Mouse (Mus musculus): ENCODE measurements around the gene Zfand2a.

The Zfand2a gene

DNA sequence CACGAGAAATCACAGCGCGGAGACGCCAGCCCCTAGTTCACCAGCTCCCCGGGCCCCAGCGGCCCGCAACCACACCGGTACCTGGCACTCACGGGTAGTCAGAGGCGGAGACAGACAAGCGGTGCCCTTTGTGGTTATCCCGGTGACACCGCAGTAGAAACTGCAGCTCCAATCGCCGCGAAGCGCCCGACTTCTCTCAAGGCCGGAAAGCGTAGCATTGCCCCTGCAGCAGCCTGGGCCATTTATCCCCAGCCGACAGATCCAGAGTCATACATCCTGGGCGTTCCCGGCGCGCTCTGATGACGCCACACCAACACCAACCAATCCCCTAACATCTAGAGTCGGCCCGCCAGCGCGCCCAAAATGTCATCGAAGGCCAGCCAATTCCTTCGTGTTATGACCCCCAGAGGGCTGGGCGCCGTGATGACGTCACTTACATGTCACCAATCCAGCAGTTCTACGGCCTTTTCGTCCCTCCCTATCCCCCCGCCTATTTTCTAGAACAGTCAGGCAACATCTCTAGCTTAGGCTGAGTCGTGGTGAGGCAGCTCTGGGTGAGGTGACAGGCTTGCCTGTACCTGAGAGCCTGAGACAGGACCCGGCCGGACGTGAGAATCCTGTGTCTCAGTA lies at the start of gene Zfand2a:
Gene Zfand2a (minus strand): TSS at position 365 of the 630 bp plus-strand sequence.
- peak; percentile 99 for DNase-seq (ENCODE audit: low read depth, low spot score)

- no peak for DNase-seq (ENCODE audit: low read depth, low spot score)
These were observed 44.5 kb upstream of the Zfand2a start for GRCm38 (mm10) chr5:139528851-139529250.

DNA sequence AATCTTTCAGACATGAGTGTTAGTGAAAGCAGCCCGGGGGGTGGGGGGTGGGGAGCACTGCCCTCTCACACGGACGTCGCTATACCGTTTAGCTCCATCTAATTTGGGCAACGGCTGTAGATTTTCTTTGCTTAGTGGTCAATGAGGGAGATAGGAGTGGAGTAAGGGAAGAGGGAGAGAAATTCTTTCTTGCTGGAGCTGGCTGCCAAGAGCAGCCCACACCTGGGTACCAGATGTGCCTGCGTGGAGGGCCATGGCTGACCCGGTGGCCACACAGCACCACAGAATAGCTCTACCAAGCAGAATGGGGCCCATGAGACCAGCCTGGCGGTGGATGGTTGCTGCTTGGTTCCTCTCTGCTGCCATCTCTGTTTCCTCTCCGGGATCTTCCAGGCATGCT lies 37.6 kb upstream of the Zfand2a start:
- DNase-seq (ENCODE audit: low read depth, low spot score) = peak; percentile 70

DNA sequence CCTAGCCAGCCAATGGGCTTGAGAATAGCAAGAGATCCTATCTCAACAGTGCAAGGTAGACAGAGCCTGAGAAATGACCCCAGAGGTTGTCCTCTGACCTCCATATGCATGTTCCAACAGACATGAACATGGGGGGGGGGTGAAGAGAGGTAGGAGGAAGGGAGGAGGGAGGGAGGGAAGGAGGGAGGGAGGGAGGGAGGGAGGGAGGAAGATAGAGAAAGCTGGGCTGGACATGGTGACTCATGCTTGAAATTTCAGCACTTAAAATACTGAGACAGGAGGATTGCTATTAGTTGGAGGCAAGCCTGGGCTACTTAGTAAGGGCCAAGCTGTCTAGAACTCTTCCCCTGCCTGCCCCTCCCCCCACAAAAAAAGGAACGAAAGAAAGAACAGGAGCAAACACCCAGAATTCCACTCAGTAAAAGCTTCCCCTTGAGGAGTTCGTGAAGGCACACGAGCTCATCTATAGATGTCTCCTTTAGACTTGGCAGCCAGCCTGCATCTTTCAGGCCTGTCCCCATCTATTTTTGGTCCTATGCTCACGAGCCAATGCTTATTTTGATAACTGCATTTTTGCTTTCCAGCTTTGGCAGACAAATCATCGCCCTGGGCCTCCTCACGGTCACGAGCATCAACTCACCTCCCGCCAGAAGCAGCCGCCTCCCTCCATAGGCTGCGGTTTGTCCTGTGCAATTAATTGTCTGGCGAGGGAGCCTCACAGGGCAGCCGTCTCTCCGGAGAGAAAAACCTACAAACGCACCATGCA lies 35.9 kb upstream of the Zfand2a start:
- no peak for DNase-seq (ENCODE audit: low read depth, low spot score)

GRCm38 (mm10) chr5:139516281-139516680 lies 31.9 kb upstream of the Zfand2a start:
- DNase-seq (ENCODE audit: low read depth, low spot score) = no peak

DNA sequence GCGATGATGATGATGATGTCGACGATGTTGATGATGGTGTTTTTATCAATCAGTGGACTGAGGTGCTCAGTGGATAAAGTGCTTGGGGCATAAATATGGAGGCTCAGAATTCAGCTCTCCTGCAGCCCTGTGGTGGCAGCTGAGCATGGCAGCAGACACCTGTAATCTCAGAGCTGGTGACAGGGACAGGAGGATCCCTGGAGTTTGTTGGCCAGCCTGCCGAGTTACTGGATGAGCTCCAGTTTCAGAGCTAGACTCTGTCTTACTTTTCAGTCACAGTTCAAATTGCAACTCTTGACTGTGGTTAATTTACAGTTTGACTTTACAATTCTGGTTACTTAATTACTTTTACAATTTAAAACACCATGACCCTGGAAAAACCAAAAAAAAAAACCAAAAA lies 27.9 kb upstream of the Zfand2a start:
- DNase-seq (ENCODE audit: low read depth, low spot score) = no peak

- no peak for DNase-seq (ENCODE audit: low read depth, low spot score)
These were observed 26.5 kb upstream of the Zfand2a start for GRCm38 (mm10) chr5:139510682-139511366.

DNA sequence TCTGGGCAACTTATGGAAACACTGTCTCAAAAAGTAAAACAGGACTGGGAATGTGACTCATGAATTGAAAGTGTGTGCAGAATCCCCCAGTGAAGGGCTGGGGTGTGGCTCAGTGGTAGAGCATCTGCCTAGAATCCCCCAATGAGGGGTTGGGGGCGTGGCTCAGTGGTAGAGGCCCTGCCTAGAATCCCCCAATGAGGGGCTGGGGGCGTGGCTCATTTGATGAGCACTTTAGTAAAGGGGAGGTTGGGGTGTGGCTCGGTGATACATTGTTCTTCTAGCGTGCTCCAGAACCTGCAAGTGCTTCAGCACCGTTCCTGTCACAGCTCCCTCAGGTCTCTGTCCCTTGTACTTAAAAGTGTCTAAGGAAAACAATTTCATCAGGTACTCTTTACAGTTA lies 21.9 kb upstream of the Zfand2a start:
- no peak for DNase-seq (ENCODE audit: low read depth, low spot score)

DNA sequence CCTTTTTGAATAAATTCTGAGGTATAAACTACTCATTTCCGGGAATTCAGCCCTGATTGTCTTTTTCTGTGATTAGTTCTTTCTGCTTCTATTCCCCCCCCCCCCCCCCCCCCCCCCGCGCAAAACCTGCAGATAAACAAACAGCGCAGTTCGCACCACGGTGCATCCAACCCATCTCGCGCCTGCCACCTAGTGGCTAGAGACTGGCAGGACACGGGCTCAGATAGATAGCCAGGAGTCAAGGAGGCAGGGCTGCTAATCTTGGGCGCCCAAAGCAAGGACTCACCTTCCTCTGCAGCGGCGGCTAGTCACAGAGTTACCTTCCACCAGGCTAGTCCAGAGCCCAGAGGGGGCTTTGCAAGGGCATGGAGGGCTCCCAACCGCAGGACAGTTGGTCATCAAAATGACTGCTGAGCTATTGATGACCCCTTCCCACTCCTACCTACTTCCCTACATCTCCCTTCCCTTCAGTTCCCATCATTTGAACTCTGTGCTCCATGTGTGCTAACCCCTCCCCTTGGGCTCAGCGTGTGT lies 20.8 kb upstream of the Zfand2a start:
- peak; percentile 68 for DNase-seq (ENCODE audit: low read depth, low spot score)

DNA sequence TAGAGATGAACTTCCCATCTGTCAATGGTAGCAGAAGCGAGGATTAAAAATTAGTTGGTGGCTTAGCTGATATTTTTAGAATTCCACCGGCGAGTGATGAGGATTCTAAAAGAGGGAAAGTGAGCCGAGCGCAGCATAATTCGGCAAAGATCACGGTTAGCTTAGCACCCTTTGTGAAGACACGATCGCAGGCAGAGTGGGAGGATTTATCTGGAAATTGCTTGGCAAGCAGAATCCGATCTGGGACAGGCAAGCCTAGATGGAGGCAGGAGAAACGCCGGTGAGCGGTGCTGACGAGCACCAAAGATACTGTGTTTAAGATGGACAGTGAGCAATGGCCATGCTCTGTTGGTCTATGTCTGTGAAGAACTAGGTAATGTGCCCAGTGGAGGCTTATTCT lies 17.9 kb upstream of the Zfand2a start:
- no peak for DNase-seq (ENCODE audit: low read depth, low spot score)

GRCm38 (mm10) chr5:139498791-139499190 lies 14.4 kb upstream of the Zfand2a start:
- DNase-seq (ENCODE audit: low read depth, low spot score) = no peak

DNA sequence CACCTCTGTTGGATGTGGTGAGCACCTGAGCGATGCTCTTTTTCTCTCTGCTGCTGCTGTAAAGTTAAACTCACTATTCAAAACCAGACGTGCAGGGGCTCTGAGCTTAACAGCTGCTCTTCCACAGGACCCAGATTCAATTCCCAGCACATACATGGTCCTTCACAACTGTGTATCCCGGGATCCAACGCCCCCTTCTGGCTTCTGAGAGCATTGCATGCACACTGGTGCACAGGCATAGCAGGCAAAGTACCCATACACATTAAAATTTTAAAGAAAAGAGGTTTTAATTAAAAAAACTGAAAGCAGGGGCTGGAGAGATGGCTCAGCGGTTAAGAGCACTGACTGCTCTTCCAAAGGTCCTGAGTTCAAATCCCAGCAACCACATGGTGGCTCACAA lies 12.6 kb upstream of the Zfand2a start:
- no peak for DNase-seq (ENCODE audit: low read depth, low spot score)

- peak; percentile 67 for DNase-seq (ENCODE audit: low read depth, low spot score)
These were observed 10.8 kb upstream of the Zfand2a start for GRCm38 (mm10) chr5:139495019-139495669.

DNA sequence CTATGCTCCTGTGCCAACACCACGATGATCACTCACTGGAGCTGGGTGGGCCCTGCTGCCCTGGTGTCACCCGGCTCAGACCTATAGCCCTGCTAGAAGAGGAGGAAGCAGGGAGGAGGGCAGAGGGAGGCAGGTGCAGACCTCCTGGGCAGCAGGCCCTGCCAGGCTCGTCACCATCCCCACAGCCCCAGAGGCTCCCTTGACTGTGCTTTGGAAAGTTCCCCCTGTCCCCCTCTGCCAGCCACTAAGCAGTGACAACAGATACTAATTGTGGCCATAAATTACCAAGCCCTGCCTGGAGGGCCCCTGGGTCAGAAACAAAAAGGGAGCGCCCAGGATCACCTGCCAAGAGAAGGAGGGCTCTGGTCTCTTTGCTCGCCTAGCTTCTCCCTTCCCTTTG lies 9.3 kb upstream of the Zfand2a start:
- no peak for DNase-seq (ENCODE audit: low read depth, low spot score)

- DNase-seq (ENCODE audit: low read depth, low spot score) = no peak
These were observed 7.0 kb upstream of the Zfand2a start for GRCm38 (mm10) chr5:139491348-139491747.

DNA sequence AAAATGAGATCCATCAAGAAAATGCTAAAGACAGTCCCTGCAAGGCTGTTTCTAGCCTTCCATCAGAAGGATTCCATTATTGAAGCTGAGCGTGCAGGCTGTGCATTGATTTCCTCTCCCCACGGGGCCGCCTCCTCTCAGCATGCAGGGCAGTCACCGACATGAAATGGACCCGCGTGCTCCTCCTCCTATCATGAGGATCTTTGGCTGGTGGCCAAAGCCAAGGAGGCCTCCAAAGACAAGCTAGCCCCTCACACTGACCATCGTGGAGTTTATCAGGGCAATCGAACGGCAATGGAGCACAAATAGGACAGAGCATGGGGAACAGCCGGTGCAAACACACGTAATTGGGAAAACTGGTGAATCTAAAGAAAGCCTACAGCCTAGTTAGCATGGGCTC lies 5.8 kb upstream of the Zfand2a start:
- no peak for DNase-seq (ENCODE audit: low read depth, low spot score)

DNA sequence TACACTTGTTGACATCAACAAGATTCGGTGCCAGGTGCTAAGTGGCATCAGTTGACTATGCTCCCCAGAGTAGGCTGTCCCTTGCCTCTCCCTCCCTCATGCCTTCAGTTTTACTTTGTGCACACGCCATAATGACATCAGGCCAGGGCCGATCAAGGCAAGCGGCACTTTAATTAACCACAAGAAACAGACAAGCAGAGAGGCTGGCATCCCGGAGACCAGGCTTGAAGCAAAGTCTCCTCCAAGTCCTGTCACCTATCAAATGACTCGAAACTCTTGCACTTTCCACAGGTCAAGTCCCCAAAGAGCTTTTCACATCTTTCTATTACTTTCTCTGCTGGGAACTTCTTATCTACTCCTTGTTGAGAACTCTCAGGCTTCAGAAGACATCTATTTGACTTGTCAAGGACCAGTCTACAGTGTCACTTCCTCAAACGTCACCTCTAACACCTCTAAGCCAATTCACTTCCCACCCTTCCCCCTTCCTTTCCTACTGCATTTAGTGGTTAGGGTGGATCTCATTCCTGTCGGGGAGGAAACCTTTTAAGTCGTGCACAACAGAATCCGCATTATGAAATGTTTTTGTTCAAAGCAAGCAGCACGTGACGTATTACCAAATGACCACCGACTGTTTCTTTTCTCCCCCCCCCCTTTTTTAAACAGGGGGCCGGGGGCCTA lies 1.0 kb downstream of the Zfand2a start:
- DNase-seq (ENCODE audit: low read depth, low spot score) = no peak

GRCm38 (mm10) chr5:139480406-139480805 lies 3.9 kb downstream of the Zfand2a start:
- no peak for DNase-seq (ENCODE audit: low read depth, low spot score)

DNA sequence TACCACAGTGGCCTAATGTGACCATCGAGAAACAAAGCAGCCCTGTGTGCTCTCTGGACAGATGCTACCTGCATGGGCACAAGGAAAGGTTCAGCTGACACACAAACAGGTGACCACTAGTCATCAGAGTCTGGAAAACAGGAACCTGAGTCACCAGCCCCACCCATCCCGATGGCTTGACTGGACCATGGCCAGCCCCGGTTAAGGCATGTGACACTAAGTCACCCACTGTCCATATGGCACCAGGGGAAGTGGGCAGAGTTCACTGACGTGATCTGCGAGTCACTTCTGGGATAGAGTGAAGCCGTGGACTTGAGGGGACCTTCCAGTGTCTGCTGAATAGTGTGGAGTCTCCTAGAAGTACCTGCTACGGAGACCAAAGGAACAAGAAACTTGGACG lies 5.3 kb downstream of the Zfand2a start:
- DNase-seq (ENCODE audit: low read depth, low spot score) = no peak

DNA sequence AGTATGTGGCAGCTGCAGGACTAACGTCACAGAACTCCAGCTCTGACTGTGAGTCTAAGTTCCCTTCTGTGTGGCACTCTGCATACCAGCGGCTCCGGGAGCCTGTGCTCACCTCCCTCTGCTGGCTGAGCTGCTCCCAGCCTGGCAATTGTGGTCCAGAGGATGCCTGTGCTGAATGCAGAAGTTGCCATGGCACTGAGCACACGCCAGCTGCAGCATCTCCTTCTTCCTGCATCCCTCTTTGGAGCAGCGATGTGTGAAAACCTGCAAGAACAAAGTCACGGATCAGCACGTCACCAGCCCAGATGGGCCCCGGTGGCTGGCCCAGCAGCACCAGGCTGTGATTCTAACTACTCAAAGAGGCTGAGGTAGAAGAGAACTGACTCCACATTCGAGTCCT lies 9.6 kb downstream of the Zfand2a start:
- no peak for DNase-seq (ENCODE audit: low read depth, low spot score)

DNA sequence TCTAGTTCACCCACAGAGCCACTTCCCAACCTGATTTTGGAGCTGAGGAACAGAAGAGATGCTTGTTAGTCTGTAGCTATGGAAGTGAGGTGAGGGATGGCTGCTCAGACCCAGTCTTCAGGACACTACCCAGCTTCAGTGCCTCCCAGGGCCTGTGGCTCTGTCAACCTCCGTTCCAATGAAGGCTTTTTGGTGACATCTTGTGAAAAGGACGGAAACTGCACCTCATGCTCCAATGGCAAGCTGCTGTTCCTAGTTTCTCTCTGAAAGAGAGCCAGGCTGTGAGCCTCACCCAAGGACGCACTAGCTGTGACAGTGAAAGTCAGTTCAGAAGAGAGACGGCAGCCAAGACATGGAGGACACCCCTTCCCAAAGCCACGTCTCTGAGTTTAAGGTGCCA lies 16.4 kb downstream of the Zfand2a start:
- no peak for DNase-seq (ENCODE audit: low read depth, low spot score)

Data from forelimb bud, embryonic 11.5 days (tissue).